ENCODE assay signal across 24 mouse cellular contexts in genomic region chr5:13058883-13059423, GRCm38 (mm10).
DNase-seq lines count a peak whose midpoint lies in the region; ATAC-seq lines count a peak whose summit lies in the region.
"Had no signal": no experiment of that assay in that cellular context is flagged by ENCODE, and none has a peak within 500 bp of the region (broad histone marks: within the 10 kb centered on the region; RNA-seq: fewer than 3 reads in every experiment).

No protein-coding gene starts in this region.

- no peak overlapping the region for H3K4me2 ChIP-seq in forebrain, embryonic 16.5 days (ENCODE audit: low read length)
- no peak overlapping the region for H3K4me2 ChIP-seq in forebrain, embryonic 11.5 days (ENCODE audit: low read depth, low read length, severe bottlenecking)
- H3K4me2 ChIP-seq in neural tube, embryonic 14.5 days (ENCODE audit: low read depth, low read length): no peak overlapping the region
- H3K4me2 ChIP-seq in limb, embryonic 12.5 days: no peak overlapping the region
- H3K4me2 ChIP-seq: forebrain, embryonic 12.5 days; heart, embryonic 13.5 days; hindbrain, embryonic 13.5 days; limb, embryonic 13.5 days; liver, embryonic 12.5 days had no signal

- no peak overlapping the region for H3K4me3 ChIP-seq in forebrain, embryonic 16.5 days (replicated peaks; ENCODE audit: low read length)
- H3K4me3 ChIP-seq in forebrain, embryonic 11.5 days (ENCODE audit: low read depth, low read length): no peak overlapping the region
- no peak overlapping the region for H3K4me3 ChIP-seq in neural tube, embryonic 14.5 days (ENCODE audit: low read depth, low read length)
- H3K4me3 ChIP-seq in limb, embryonic 12.5 days (replicated peaks): no peak overlapping the region
- H3K4me3 ChIP-seq: forebrain, embryonic 12.5 days; heart, adult 2 months; heart, embryonic 13.5 days; hindbrain, embryonic 13.5 days; limb, embryonic 13.5 days; liver, embryonic 12.5 days had no signal

- no peak overlapping the region for H3K27ac ChIP-seq in forebrain, embryonic 16.5 days (ENCODE audit: low read length)
- H3K27ac ChIP-seq in forebrain, embryonic 11.5 days (ENCODE audit: low read depth, low read length): no peak overlapping the region
- no peak overlapping the region for H3K27ac ChIP-seq in neural tube, embryonic 14.5 days (ENCODE audit: low read depth, low read length)
- no peak overlapping the region for H3K27ac ChIP-seq in limb, embryonic 12.5 days
- H3K27ac ChIP-seq: forebrain, embryonic 12.5 days; heart, adult 2 months; heart, embryonic 13.5 days; hindbrain, embryonic 13.5 days; limb, embryonic 13.5 days; liver, embryonic 12.5 days had no signal

- peak; percentile 50; the same call in 1 of the 2 replicates for ATAC-seq in forebrain, embryonic 16.5 days
- ATAC-seq in forebrain, embryonic 11.5 days (replicated peaks; ENCODE audit: low FRiP score): no peak
- ATAC-seq in neural tube, embryonic 14.5 days (ENCODE audit: low read depth): peak; percentile 76
- ATAC-seq in limb, embryonic 12.5 days (ENCODE audit: insufficient number of reproducible peaks, insufficient read depth, low FRiP score, low TSS enrichment, low read depth): 0 out of 2 replicates have a peak, but pooled peaks have one; percentile 52
- ATAC-seq: liver, embryonic 12.5 days; Patski had no signal

- H3K9me3 ChIP-seq in forebrain, embryonic 16.5 days (ENCODE audit: control insufficient read depth, low read length): no peaks in the 10 kb centered on the region
- H3K9me3 ChIP-seq in forebrain, embryonic 11.5 days (ENCODE audit: control insufficient read depth, low read length): no peaks in the 10 kb centered on the region
- H3K9me3 ChIP-seq in neural tube, embryonic 14.5 days (ENCODE audit: control insufficient read depth, low read length): no peaks in the 10 kb centered on the region
- H3K9me3 ChIP-seq in limb, embryonic 12.5 days: no peaks in the 10 kb centered on the region
- H3K9me3 ChIP-seq: forebrain, embryonic 12.5 days; heart, embryonic 13.5 days; hindbrain, embryonic 13.5 days; limb, embryonic 13.5 days; liver, embryonic 12.5 days had no signal

- no peaks in the 10 kb centered on the region for H3K4me1 ChIP-seq in forebrain, embryonic 16.5 days (replicated peaks; ENCODE audit: control insufficient read depth, insufficient read depth, low read length)
- no peaks in the 10 kb centered on the region for H3K4me1 ChIP-seq in forebrain, embryonic 11.5 days (replicated peaks; ENCODE audit: control insufficient read depth, insufficient read depth, low read length)
- H3K4me1 ChIP-seq in neural tube, embryonic 14.5 days (ENCODE audit: control insufficient read depth, insufficient read depth, low read length): no peaks in the 10 kb centered on the region
- H3K4me1 ChIP-seq in limb, embryonic 12.5 days (replicated peaks): no peaks in the 10 kb centered on the region; the same call in 1 of the 2 replicates
- H3K4me1 ChIP-seq: forebrain, embryonic 12.5 days; hindbrain, embryonic 13.5 days; limb, embryonic 13.5 days; liver, embryonic 12.5 days had no signal

- DNase-seq in forebrain, embryonic 11.5 days (ENCODE audit: low spot score): no peak
- no peak for DNase-seq in neural tube, embryonic 10.5 days (ENCODE audit: extremely low spot score, low spot score)
- no peak for DNase-seq in lung, postnatal 25 days (ENCODE audit: low spot score)
- no peak for DNase-seq in adrenal gland, adult (ENCODE audit: inconsistent age in 2 of 2, low spot score in 1 of 2)
- DNase-seq: adrenal gland, adult 8-10 months; cerebellum, adult 9-11 months; gastrocnemius, postnatal 36 days; heart, adult 2 months; heart, postnatal 14 days; kidney, adult 8-10 months; kidney, postnatal 14 days; lung, adult 18-20 months; right cerebral cortex, adult 18-20 months; right cerebral cortex, postnatal 4 days; thymus, postnatal 14 days had no signal

- H3K36me3 ChIP-seq in forebrain, embryonic 16.5 days (ENCODE audit: control insufficient read depth, insufficient read depth): no peaks in the 10 kb centered on the region
- no peaks in the 10 kb centered on the region for H3K36me3 ChIP-seq in forebrain, embryonic 11.5 days (ENCODE audit: control insufficient read depth, insufficient read depth, low read length)
- H3K36me3 ChIP-seq in neural tube, embryonic 14.5 days (ENCODE audit: control insufficient read depth, insufficient read depth, low read length): no peaks in the 10 kb centered on the region
- H3K36me3 ChIP-seq in limb, embryonic 12.5 days: no peaks in the 10 kb centered on the region
- H3K36me3 ChIP-seq: forebrain, embryonic 12.5 days; heart, embryonic 13.5 days; hindbrain, embryonic 13.5 days; limb, embryonic 13.5 days; liver, embryonic 12.5 days had no signal

- no peak overlapping the region for H3K9ac ChIP-seq in forebrain, embryonic 16.5 days (replicated peaks; ENCODE audit: low read depth, low read length)
- no peak overlapping the region for H3K9ac ChIP-seq in forebrain, embryonic 11.5 days (ENCODE audit: low read length)
- no peak overlapping the region for H3K9ac ChIP-seq in neural tube, embryonic 14.5 days (replicated peaks; ENCODE audit: low read depth, low read length)
- no peak overlapping the region for H3K9ac ChIP-seq in limb, embryonic 12.5 days (replicated peaks)
- H3K9ac ChIP-seq: forebrain, embryonic 12.5 days; heart, embryonic 13.5 days; hindbrain, embryonic 13.5 days; limb, embryonic 13.5 days; liver, embryonic 12.5 days had no signal

- WGBS in forebrain, embryonic 16.5 days: 34% methylated on average over 2 of the region's 2 CpGs
- 63% methylated on average over 2 of the region's 2 CpGs for WGBS in forebrain, embryonic 11.5 days
- WGBS in neural tube, embryonic 14.5 days: 55% methylated on average over 2 of the region's 2 CpGs
- 14% methylated on average over 2 of the region's 2 CpGs for WGBS in limb, embryonic 12.5 days

- no peaks in the 10 kb centered on the region for H3K27me3 ChIP-seq in forebrain, embryonic 16.5 days (replicated peaks; ENCODE audit: control insufficient read depth, insufficient read depth, low read length)
- no peaks in the 10 kb centered on the region for H3K27me3 ChIP-seq in forebrain, embryonic 11.5 days (ENCODE audit: control insufficient read depth, insufficient read depth, low read length)
- H3K27me3 ChIP-seq in neural tube, embryonic 14.5 days (ENCODE audit: control insufficient read depth, insufficient read depth, low read length): no peaks in the 10 kb centered on the region
- no peaks in the 10 kb centered on the region for H3K27me3 ChIP-seq in limb, embryonic 12.5 days
- H3K27me3 ChIP-seq: forebrain, embryonic 12.5 days; heart, embryonic 13.5 days; hindbrain, embryonic 13.5 days; limb, embryonic 13.5 days; liver, embryonic 12.5 days; Patski had no signal
